Mouse (Mus musculus) neural tube, embryonic 13.5 days (tissue): ENCODE results near the gene Atoh7. TPM values are rescaled to one million over a fixed set of nuclear protein-coding genes. Genes with fewer than 3 reads are reported as not detected.

Experiments used
- ATAC-seq: fragments of 200-750 bp; cut with Nextera tagmentation; 2 replicates; pipeline ENCODE4 v1.8.0; 2017; ENCODE audit warnings: low read depth, mild to moderate bottlenecking, moderate TSS enrichment, moderate library complexity
- H3K27ac ChIP-seq: fragments of 300-500 bp; sonication (generic); replicated peaks from 2 replicates; pipeline ENCODE4 v1.5.1; 2015; ENCODE audit warnings: moderate library complexity, mild to moderate bottlenecking, inconsistent platforms
- H3K27me3 ChIP-seq: fragments of 300-500 bp; sonication (generic); 2 replicates; pipeline ENCODE4 v1.6.1; 2015; ENCODE audit warnings: mild to moderate bottlenecking, inconsistent platforms
- H3K36me3 ChIP-seq: fragments of 300-500 bp; sonication (generic); 2 replicates; pipeline ENCODE4 v1.6.1; 2015; ENCODE audit warnings: mild to moderate bottlenecking, inconsistent platforms
- H3K4me1 ChIP-seq: fragments of 300-500 bp; sonication (generic); replicated peaks from 2 replicates; pipeline ENCODE4 v1.6.1; 2015; ENCODE audit warnings: inconsistent platforms
- H3K4me2 ChIP-seq: fragments of 300-500 bp; sonication (generic); 2 replicates; pipeline ENCODE4 v1.6.1; 2015; ENCODE audit warnings: inconsistent platforms, mild to moderate bottlenecking, moderate library complexity
- H3K4me3 ChIP-seq: fragments of 300-500 bp; sonication (generic); 2 replicates; pipeline ENCODE4 v1.5.1; 2015; ENCODE audit warnings: mild to moderate bottlenecking, inconsistent platforms
- H3K9ac ChIP-seq: fragments of 300-500 bp; sonication (generic); 2 replicates; pipeline ENCODE4 v1.6.1; 2015; ENCODE audit warnings: moderate library complexity, mild to moderate bottlenecking, inconsistent platforms
- H3K9me3 ChIP-seq: fragments of 300-500 bp; sonication (generic); 2 replicates; pipeline ENCODE4 v1.6.1; 2016; ENCODE audit warnings: inconsistent platforms
- WGBS: fragments of 180-500 bp; shearing (Covaris S2); methylation state at CpG from one replicate; pipeline ENCODE4 v1.1.7; 2015; 5-methylcytosine and 5-hydroxymethylcytosine counted together
- polyA plus RNA-seq: library from polyadenylated mRNA; unstranded; fragments of >200 nt; fragmentation: Nextera tagmentation; extraction: Ambion mirVana; gene quantifications from 2 replicates; pipeline ENCODE4 v1.2.1, GENCODE M21; 2015

Atoh7 gene
- polyA plus RNA-seq, 1 experiment from 2014 or later, result 0.89 TPM

DNA sequence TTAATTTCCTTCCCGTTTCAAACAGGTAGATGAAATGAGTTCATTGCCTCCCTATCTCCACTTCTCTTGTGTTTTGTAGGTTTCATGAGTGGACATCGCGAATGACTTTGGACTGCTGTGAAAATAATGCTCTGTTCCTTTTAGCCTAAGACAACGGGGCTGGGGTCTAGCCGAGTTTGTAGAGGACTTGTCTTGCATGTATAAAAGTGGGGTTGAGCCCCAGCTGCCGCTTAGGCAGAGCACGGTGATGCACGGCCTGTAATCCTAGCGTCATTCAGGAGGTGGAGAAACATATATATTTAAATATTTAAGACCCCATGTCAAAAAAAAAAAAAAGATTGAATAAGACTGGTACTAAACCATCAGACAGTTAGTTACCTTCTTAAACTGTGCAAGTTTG is 1.2 kb downstream of the Atoh7 start:
- peaks cover 15% of the 10 kb centered on the region for H3K4me1 ChIP-seq
- H3K9me3 ChIP-seq, result no peaks in the 10 kb centered on the region
- H3K4me2 ChIP-seq, result peak overlapping the region; percentile 82
- H3K27me3 ChIP-seq, result peaks cover 33% of the 10 kb centered on the region
- peak overlapping the region; percentile 72 for H3K9ac ChIP-seq
- no peaks in the 10 kb centered on the region for H3K36me3 ChIP-seq
- no peak overlapping the region for H3K27ac ChIP-seq
- WGBS, result 9% methylated on average over 9 of the region's 9 CpGs
- peak overlapping the region; percentile 58 for H3K4me3 ChIP-seq
- 0 out of 2 replicates have a peak, but pooled peaks have one; percentile 55 for ATAC-seq

DNA sequence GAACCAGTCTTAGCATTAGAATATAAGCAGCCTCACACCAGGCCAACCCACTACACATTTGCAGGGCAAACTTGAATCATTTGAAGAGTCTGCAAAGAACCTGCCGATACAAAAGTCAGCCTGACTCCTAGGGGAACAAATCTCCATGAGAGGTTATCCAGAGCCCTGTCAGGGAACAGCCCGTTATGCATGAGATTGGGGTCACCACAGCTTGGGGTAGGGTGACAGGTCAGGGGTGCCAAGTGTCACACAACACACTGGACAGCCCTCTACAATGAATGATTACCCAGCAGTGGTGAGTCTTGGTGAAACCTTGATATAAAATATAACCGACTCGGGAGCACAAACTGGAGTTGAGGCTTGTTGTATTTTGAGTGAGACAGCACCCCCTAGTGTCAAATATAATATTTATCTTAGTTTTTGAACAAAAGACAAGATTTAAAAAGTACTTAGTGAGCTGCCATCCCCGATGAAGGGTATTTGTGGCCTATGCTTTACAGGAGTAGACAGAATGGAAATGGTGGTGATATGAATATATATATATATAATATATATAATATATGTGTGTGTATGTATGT is 13.7 kb downstream of the Atoh7 start:
- Histone ChIP-seq H3K9ac (no peak overlapping the region), H3K4me3 (no peak overlapping the region), H3K4me1 (no peaks in the 10 kb centered on the region), H3K27ac (no peak overlapping the region), H3K36me3 (no peaks in the 10 kb centered on the region), H3K9me3 (no peaks in the 10 kb centered on the region), H3K4me2 (no peak overlapping the region), H3K27me3 (no peaks in the 10 kb centered on the region)
- 55% methylated on average over 5 of the region's 5 CpGs for WGBS
- ATAC-seq, result no peak

DNA sequence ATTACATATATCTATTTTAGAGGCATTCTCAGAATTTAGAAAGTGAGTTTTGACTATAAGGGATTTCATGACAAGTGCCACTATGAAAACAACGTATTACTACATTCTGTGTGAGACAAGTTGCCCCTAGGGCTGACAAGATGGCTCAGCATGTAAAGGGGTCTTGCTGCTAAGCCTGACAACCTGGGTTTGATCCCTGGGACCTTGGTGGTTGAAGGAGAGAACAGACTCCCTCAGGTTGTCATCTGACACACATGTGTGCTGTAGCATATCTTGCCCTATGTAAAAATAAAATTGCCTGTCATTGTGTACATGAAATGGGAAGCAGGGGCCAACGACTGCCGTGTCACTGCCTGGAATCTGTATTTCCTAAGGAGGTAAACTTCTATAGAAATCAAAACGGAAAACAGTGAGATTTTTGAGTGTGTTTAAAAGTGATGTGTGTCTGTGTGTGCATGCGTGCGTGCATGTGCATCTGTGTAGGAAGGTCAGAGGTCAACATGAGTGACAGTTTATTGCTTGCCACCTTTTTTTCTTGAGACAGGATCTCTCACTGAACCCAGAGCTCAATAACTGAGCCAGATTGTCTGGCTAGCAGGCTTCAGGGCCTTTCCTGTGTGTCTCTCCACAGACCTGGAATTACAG is 14.4 kb downstream of the Atoh7 start:
- Histone ChIP-seq H3K4me2 (no peak overlapping the region), H3K9me3 (no peaks in the 10 kb centered on the region), H3K36me3 (no peaks in the 10 kb centered on the region), H3K4me1 (no peaks in the 10 kb centered on the region), H3K27me3 (no peaks in the 10 kb centered on the region), H3K9ac (no peak overlapping the region), H3K27ac (no peak overlapping the region), H3K4me3 (no peak overlapping the region)
- whole genome bisulfite sequencing, result 88% methylated on average over 6 of the region's 6 CpGs
- no peak for ATAC-seq

DNA sequence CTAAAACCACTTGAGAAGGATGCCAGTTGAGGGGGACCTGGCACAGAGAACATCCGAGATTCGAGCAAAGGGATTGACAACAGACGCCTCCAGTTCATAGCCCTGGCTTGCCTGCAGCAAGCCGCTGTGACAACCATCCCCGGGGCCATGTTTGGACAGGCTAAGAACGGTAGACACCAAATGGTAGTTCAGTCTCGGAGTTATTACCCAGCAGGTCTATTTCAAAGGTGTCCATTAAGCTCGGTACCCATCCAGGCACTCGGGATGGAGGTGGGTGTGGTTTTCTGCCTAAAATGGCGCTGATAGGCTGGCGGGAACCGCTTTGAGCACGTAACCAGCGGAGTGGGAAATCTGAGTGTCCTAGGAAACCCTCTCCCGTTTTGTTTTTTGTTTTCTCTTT is 16.4 kb downstream of the Atoh7 start:
- no peak overlapping the region for H3K4me3 ChIP-seq
- H3K27me3 ChIP-seq, result no peaks in the 10 kb centered on the region
- no peaks in the 10 kb centered on the region for H3K9me3 ChIP-seq
- no peak overlapping the region for H3K9ac ChIP-seq
- no peak overlapping the region for H3K27ac ChIP-seq
- no peaks in the 10 kb centered on the region for H3K36me3 ChIP-seq
- no peak for ATAC-seq
- H3K4me1 ChIP-seq, result no peaks in the 10 kb centered on the region
- 85% methylated on average over 15 of the region's 15 CpGs for whole genome bisulfite sequencing
- no peak overlapping the region for H3K4me2 ChIP-seq

DNA sequence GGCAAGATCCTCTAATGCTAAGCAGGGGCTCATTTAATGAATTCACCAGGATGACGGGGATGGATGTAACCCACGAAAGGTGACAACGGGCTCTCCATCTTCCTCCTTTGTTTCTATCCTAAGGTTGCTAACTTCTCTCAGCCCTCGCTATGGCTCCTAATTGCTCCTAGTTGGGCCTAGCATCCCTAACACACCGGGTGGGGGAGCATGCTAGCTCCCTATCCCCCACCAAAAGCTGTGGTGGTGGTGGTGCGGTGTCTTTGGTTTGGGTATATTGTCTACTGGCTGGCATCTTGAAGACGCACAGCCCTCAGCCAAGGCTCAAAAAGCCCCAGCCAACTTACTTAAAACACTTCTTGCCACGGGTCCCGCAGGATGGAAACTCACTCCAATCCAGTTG is 16.9 kb downstream of the Atoh7 start:
- no peaks in the 10 kb centered on the region for H3K4me1 ChIP-seq
- H3K27me3 ChIP-seq, result no peaks in the 10 kb centered on the region
- no peak overlapping the region for H3K9ac ChIP-seq
- H3K9me3 ChIP-seq, result no peaks in the 10 kb centered on the region
- H3K4me3 ChIP-seq, result no peak overlapping the region
- 93% methylated on average over 9 of the region's 9 CpGs for WGBS
- H3K27ac ChIP-seq, result no peak overlapping the region
- H3K36me3 ChIP-seq, result no peaks in the 10 kb centered on the region
- no peak overlapping the region for H3K4me2 ChIP-seq
- ATAC-seq, result no peak

DNA sequence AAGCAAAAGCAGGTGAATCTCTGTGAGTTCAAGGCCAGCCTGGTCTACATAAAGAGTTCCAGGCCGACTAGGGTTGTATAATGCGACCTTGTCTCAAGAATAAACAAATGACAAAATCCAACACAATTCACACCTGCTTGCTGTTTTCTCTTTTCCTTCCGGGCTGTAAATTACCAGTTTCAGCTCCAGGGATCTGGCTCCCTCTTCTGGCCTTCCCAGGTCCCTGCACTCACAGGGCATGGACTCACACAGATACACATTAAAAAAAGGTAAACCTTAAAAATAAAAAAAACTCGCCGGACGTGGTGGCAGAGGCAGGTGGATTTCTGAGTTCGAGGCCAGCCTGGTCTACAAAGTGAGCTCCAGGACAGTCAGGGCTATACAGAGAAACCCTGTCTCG is 18.1 kb downstream of the Atoh7 start:
- no peak overlapping the region for H3K4me3 ChIP-seq
- H3K9ac ChIP-seq, result no peak overlapping the region
- ATAC-seq, result no peak
- no peak overlapping the region for H3K4me2 ChIP-seq
- H3K36me3 ChIP-seq, result no peaks in the 10 kb centered on the region
- no peaks in the 10 kb centered on the region for H3K4me1 ChIP-seq
- 95% methylated on average over 8 of the region's 8 CpGs for WGBS
- no peaks in the 10 kb centered on the region for H3K27me3 ChIP-seq
- no peaks in the 10 kb centered on the region for H3K9me3 ChIP-seq
- H3K27ac ChIP-seq, result no peak overlapping the region

DNA sequence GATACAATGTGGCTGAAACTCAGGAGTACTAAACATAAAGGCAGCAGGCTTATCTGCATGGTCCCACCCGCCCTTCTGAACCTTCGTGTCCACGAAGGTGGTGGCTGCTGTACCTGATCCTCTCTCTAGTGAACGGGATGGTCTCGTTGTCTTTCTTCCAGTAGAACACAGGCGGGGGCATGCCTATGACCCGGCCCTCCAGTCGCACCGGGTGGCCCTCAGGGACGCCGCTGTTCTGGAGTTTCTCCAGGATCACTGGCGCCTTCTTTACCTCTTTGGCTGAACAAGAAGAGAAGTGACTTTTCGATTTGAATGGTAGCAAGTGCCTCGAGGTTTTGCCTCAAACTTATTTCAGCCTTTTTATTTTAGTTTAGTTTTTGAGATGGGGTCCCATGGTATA is 20.5 kb downstream of the Atoh7 start:
- no peak overlapping the region for H3K4me2 ChIP-seq
- no peaks in the 10 kb centered on the region for H3K27me3 ChIP-seq
- no peaks in the 10 kb centered on the region for H3K36me3 ChIP-seq
- H3K4me1 ChIP-seq, result no peaks in the 10 kb centered on the region
- WGBS, result 84% methylated on average over 14 of the region's 14 CpGs
- H3K27ac ChIP-seq, result no peak overlapping the region
- H3K4me3 ChIP-seq, result no peak overlapping the region
- no peaks in the 10 kb centered on the region for H3K9me3 ChIP-seq
- no peak overlapping the region for H3K9ac ChIP-seq
- no peak for ATAC-seq

DNA sequence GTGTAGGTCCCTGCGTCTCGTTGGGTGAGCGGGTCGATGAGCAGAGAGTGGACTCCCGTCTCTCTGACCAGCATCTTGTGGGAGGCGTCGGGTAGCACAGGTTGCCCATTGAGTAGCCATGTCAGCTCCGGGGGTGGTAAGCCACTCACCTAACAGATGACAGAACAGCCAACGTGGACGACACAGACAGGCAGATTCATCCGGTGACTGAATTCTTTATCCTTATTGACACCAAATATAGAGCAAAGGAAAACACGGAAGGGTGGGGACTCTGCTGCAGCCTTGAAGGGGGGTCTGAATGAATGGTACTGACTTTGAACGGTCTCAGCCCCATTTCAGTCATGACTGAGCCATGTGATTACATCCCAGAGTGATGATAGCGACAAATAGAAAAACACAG is 22.5 kb downstream of the Atoh7 start:
- H3K4me1 ChIP-seq, result no peaks in the 10 kb centered on the region
- WGBS, result 87% methylated on average over 14 of the region's 14 CpGs
- ATAC-seq, result no peak
- H3K4me2 ChIP-seq, result no peak overlapping the region
- H3K9ac ChIP-seq, result no peak overlapping the region
- no peak overlapping the region for H3K4me3 ChIP-seq
- H3K27ac ChIP-seq, result no peak overlapping the region
- H3K27me3 ChIP-seq, result no peaks in the 10 kb centered on the region
- no peaks in the 10 kb centered on the region for H3K9me3 ChIP-seq
- no peaks in the 10 kb centered on the region for H3K36me3 ChIP-seq

DNA sequence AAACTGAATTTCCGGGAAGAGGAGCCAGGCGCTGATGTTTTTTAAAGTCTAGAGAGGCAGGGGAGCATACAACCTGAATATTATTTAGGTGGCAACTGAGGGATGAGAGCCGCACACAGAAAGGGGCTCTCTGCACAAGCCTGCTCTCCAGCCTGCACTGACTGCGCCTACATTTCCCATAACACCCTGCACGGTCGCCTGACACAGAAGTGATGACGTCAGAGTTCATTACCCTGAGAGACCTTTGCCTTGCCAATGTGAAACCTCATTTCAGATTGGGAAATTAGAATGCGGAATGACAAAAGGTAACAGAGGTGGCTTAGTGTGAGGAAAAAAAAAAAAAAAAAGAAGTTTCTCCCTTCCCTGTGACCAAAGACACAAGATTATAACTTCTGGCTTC is 23.1 kb downstream of the Atoh7 start:
- Histone ChIP-seq H3K4me3 (no peak overlapping the region), H3K4me1 (no peaks in the 10 kb centered on the region), H3K36me3 (no peaks in the 10 kb centered on the region), H3K27me3 (no peaks in the 10 kb centered on the region), H3K9ac (no peak overlapping the region), H3K4me2 (peak overlapping the region; percentile 17; the same call in 1 of the 2 replicates), H3K27ac (no peak overlapping the region), H3K9me3 (no peaks in the 10 kb centered on the region)
- 32% methylated on average over 8 of the region's 8 CpGs for WGBS
- peak; percentile 84; the same call in 1 of the 2 replicates for ATAC-seq

DNA sequence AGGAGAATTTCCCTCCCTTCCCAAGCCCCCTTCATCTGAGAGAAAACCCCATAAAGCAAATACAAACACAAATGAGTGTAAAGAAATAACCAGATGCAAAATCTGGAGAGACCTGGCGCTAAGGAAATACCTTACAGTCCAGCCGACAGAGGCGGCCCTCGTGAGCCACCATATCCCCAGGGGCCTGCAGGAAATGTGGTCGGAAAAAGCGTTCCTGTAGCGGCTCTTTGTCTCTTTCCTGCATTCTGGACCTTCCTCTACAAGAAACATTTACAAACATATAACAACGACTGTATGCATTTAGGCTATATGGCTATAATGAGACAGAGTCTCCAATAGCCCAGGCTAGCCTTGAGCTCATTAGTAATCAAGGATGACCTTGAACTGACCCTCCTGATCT is 23.7 kb downstream of the Atoh7 start:
- Histone ChIP-seq H3K9me3 (no peaks in the 10 kb centered on the region), H3K4me2 (no peak overlapping the region), H3K27me3 (no peaks in the 10 kb centered on the region), H3K27ac (no peak overlapping the region), H3K4me3 (no peak overlapping the region), H3K4me1 (no peaks in the 10 kb centered on the region), H3K36me3 (no peaks in the 10 kb centered on the region), H3K9ac (no peak overlapping the region)
- 85% methylated on average over 8 of the region's 8 CpGs for WGBS
- no peak for ATAC-seq

DNA sequence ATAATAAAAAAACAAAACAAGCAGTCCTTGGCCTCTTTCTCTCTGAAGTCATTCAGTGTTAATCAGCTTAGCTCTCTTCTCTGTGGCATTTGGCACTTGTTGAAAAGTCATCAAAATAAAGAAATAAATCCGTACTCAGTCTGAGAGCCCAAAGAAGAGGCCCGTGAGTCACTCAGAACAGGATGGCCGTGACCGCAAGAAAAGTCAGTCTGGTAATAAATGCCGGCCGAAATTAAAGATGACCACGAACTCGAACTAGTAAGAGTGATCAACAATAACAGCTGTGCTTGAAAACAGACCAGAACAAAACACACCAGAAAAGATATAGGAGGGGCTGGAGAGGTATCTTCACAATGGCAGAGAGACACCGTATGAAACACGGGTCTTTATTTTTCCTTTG is 24.6 kb downstream of the Atoh7 start:
- Histone ChIP-seq H3K27me3 (no peaks in the 10 kb centered on the region), H3K27ac (no peak overlapping the region), H3K4me2 (no peak overlapping the region), H3K36me3 (no peaks in the 10 kb centered on the region), H3K4me1 (no peaks in the 10 kb centered on the region), H3K4me3 (no peak overlapping the region), H3K9me3 (no peaks in the 10 kb centered on the region), H3K9ac (no peak overlapping the region)
- WGBS, result 92% methylated on average over 10 of the region's 10 CpGs
- ATAC-seq, result no peak

DNA sequence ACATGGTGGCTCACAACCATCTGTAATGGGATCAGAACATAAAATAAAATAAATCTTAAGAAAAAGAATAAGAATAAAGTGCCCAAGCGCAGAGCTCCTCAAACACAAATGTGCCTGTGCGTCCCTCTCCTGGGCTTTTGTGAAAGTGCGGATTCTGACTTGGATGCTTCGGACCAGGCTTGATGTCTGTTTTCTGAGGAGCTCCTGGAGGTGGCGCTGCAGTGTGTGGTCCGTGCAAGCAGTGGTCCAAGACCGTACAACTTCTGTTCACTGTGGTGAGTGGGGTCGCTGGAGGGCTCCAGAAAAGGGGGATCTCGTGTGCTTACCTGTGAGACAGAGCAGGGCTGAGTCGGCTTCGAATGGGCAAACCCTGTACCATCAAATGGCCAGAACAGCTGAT is 25.9 kb downstream of the Atoh7 start:
- no peak for ATAC-seq
- WGBS, result 38% methylated on average over 11 of the region's 11 CpGs

DNA sequence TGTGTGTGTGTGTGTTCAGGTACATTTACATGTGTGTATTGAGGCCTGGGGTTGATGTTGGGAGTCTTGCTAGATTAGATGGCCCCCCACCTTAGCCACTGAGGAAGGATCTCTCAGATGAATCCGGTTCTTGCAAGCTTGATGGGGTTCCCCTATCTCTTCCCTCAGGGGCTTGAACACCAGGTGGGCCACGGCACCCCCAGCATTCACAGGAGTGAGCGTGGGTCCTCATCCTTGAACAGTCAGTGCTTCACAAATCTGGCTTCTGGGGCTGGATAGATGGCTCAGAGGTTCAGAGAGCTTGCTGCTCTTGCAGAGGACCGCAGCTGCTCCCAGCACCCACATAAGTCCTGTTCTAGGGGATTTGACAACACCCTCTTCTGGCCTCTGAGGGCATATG is 26.7 kb downstream of the Atoh7 start:
- Histone ChIP-seq H3K27me3 (no peaks in the 10 kb centered on the region), H3K4me1 (no peaks in the 10 kb centered on the region), H3K27ac (no peak overlapping the region), H3K4me2 (no peak overlapping the region), H3K36me3 (no peaks in the 10 kb centered on the region), H3K9me3 (no peaks in the 10 kb centered on the region), H3K4me3 (no peak overlapping the region), H3K9ac (no peak overlapping the region)
- 85% methylated on average over 4 of the region's 4 CpGs for WGBS
- ATAC-seq, result no peak

More for the DNA sequence above, 25.9 kb downstream of the Atoh7 start:
- Histone ChIP-seq H3K9ac (no peak overlapping the region), H3K9me3 (no peaks in the 10 kb centered on the region), H3K36me3 (no peaks in the 10 kb centered on the region), H3K4me3 (no peak overlapping the region), H3K27me3 (no peaks in the 10 kb centered on the region), H3K27ac (no peak overlapping the region), H3K4me1 (no peaks in the 10 kb centered on the region), H3K4me2 (no peak overlapping the region)
